In the genomic region with DNA sequence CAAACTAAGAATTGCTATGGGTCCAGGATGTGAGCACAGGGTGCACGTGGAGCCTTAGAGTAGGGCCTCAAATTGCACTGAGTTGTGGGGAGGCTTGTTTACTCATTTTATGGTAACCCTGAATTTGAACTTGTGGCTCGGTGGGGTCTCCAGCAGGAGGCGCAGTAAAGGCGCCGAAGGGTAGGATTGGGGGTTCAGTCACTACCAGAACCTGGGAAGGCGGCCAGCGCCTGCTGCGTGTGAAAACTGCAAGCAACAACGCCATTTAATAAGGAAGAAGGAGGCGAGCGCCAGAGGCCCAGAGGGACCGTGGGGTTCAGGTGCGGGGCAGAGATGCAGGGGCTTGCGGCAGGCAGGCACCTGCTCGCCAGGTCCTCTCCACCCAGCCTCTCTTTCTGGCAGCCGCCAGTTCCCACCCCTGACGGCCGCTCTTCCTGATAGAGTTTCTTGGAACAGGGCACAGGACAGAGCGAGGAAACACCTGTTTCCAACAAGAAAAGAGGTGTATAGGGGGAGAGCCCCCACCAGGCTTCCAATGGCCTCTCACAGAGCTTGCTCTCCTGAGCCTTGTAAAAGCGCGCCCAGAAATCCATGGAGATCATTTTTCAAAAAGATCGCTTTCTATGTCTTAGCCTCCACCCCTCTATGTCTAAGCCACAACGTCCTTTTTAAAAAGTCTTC, we compare ENCODE assay signal across 8 mouse cellular contexts. TPM values are rescaled to one million over a fixed set of nuclear protein-coding genes. Genes with fewer than 3 reads are reported as not detected.
DNase-seq lines count a peak whose midpoint lies in the region; ATAC-seq and TF ChIP-seq lines count a peak whose summit lies in the region.

No protein-coding gene starts in this region.

- H3K9ac ChIP-seq in kidney, embryonic 15.5 days: no peak overlapping the region
- H3K9ac ChIP-seq in forebrain, embryonic 11.5 days (ENCODE audit: low read length): no peak overlapping the region; the same call in 1 of the 2 replicates
- no peak overlapping the region for H3K9ac ChIP-seq in hindbrain, postnatal 0 days (replicated peaks; ENCODE audit: low read length)
- no peak overlapping the region for H3K9ac ChIP-seq in midbrain, embryonic 13.5 days (replicated peaks)

- no peaks in the 10 kb centered on the region for H3K9me3 ChIP-seq in kidney, embryonic 15.5 days (replicated peaks)
- no peaks in the 10 kb centered on the region for H3K9me3 ChIP-seq in forebrain, embryonic 11.5 days (ENCODE audit: control insufficient read depth, low read length)
- no peaks in the 10 kb centered on the region for H3K9me3 ChIP-seq in hindbrain, postnatal 0 days (ENCODE audit: low read length)
- H3K9me3 ChIP-seq in midbrain, embryonic 13.5 days: no peaks in the 10 kb centered on the region

- H3K27ac ChIP-seq in kidney, embryonic 15.5 days: no peak overlapping the region
- no peak overlapping the region for H3K27ac ChIP-seq in forebrain, embryonic 11.5 days (ENCODE audit: low read depth, low read length)
- no peak overlapping the region for H3K27ac ChIP-seq in hindbrain, postnatal 0 days
- H3K27ac ChIP-seq in midbrain, embryonic 13.5 days: no peak overlapping the region

- peak; percentile 32 for TF ChIP-seq CTCF in hindbrain, postnatal 0 days (IDR thresholded peaks at IDR 0.05; ENCODE audit: low read depth)

- WGBS in kidney, embryonic 15.5 days: 15% methylated on average over 23 of the region's 23 CpGs
- WGBS in forebrain, embryonic 11.5 days: 16% methylated on average over 23 of the region's 23 CpGs
- WGBS in hindbrain, postnatal 0 days: 22% methylated on average over 23 of the region's 23 CpGs
- WGBS in midbrain, embryonic 13.5 days: 20% methylated on average over 23 of the region's 23 CpGs

- H3K4me2 ChIP-seq in kidney, embryonic 15.5 days: peak overlapping the region; percentile 67
- H3K4me2 ChIP-seq in forebrain, embryonic 11.5 days (ENCODE audit: low read depth, low read length, severe bottlenecking): peak overlapping the region; percentile 57; the same call in 1 of the 2 replicates
- H3K4me2 ChIP-seq in hindbrain, postnatal 0 days (ENCODE audit: low read depth, low read length): peak overlapping the region; percentile 69
- peak overlapping the region; percentile 65 for H3K4me2 ChIP-seq in midbrain, embryonic 13.5 days (replicated peaks)

- peaks cover 18% of the 10 kb centered on the region; the same call in 1 of the 2 replicates for H3K4me1 ChIP-seq in kidney, embryonic 15.5 days
- no peaks in the 10 kb centered on the region for H3K4me1 ChIP-seq in forebrain, embryonic 11.5 days (replicated peaks; ENCODE audit: control insufficient read depth, insufficient read depth, low read length)
- H3K4me1 ChIP-seq in hindbrain, postnatal 0 days (ENCODE audit: insufficient read depth, low read length): no peaks in the 10 kb centered on the region
- H3K4me1 ChIP-seq in midbrain, embryonic 13.5 days (replicated peaks): 0 out of 2 replicates have a peak, but pooled peaks cover 4% of the 10 kb centered on the region

- peaks cover 69% of the 10 kb centered on the region for H3K27me3 ChIP-seq in kidney, embryonic 15.5 days
- H3K27me3 ChIP-seq in forebrain, embryonic 11.5 days (ENCODE audit: control insufficient read depth, insufficient read depth, low read length): peaks cover 39% of the 10 kb centered on the region
- peaks cover 4% of the 10 kb centered on the region; the same call in 1 of the 2 replicates for H3K27me3 ChIP-seq in hindbrain, postnatal 0 days (ENCODE audit: insufficient read depth, low read length)
- peaks cover 63% of the 10 kb centered on the region for H3K27me3 ChIP-seq in midbrain, embryonic 13.5 days

- peak; percentile 31; the same call in 1 of the 2 replicates for ATAC-seq in kidney, embryonic 15.5 days (replicated peaks; ENCODE audit: low FRiP score)
- peak; percentile 22 for ATAC-seq in activated CD4-positive, CD25-positive, alpha-beta regulatory T cell, adult 4 months
- ATAC-seq in forebrain, embryonic 11.5 days (replicated peaks; ENCODE audit: low FRiP score): peak; percentile 34; the same call in 1 of the 2 replicates
- ATAC-seq in hindbrain, postnatal 0 days: peak; percentile 47
- peak; percentile 44 for ATAC-seq in midbrain, embryonic 13.5 days
- ATAC-seq in erythroblast, adult 5-6 weeks (replicated peaks; ENCODE audit: low FRiP score, poor library complexity, severe bottlenecking): no peak

- DNase-seq in kidney, adult 9 months: no peak
- DNase-seq in forebrain, embryonic 11.5 days (ENCODE audit: low spot score): peak; percentile 55
- DNase-seq in hindbrain, postnatal 0 days (ENCODE audit: low spot score): peak; percentile 29
- DNase-seq in spleen, postnatal 36 days (ENCODE audit: low spot score in 2 of 2): no peak

- H3K4me3 ChIP-seq in kidney, embryonic 15.5 days (replicated peaks): peak overlapping the region; percentile 45
- H3K4me3 ChIP-seq in forebrain, embryonic 11.5 days (ENCODE audit: low read depth, low read length): peak overlapping the region; percentile 31
- peak overlapping the region; percentile 40 for H3K4me3 ChIP-seq in hindbrain, postnatal 0 days (ENCODE audit: low read length)
- peak overlapping the region; percentile 42 for H3K4me3 ChIP-seq in midbrain, embryonic 13.5 days (replicated peaks)

- H3K36me3 ChIP-seq in kidney, embryonic 15.5 days: no peaks in the 10 kb centered on the region
- no peaks in the 10 kb centered on the region for H3K36me3 ChIP-seq in forebrain, embryonic 11.5 days (ENCODE audit: control insufficient read depth, insufficient read depth, low read length)
- H3K36me3 ChIP-seq in hindbrain, postnatal 0 days (ENCODE audit: insufficient read depth, low read length): no peaks in the 10 kb centered on the region
- H3K36me3 ChIP-seq in midbrain, embryonic 13.5 days: no peaks in the 10 kb centered on the region

RNA-seq across cellular contexts. Expression of a gene that starts 1.1 kb away (rescaled TPM):
- 0.23 and 0.36 TPM in 2 replicates for polyA plus RNA-seq in kidney, embryonic 15.5 days (2015; fragmentation: Nextera tagmentation; extraction: Ambion mirVana)
- polyA plus RNA-seq in activated CD4-positive, CD25-positive, alpha-beta regulatory T cell, adult 4 months (2017; shearing (Covaris generic)): under 1 TPM in 1 of 2 experiments, not detected in 1; 0.20 TPM
- polyA plus RNA-seq in forebrain, embryonic 11.5 days (2014; fragmentation: Nextera tagmentation; extraction: Ambion mirVana): 0.11 TPM in 1 of 2 replicates, not detected in the other
- 0.05 and 0.18 TPM in 2 replicates for total RNA-seq in hindbrain, postnatal 0 days (2014; rRNA removed)
- polyA plus RNA-seq in hindbrain, postnatal 0 days (2015; fragmentation: Nextera tagmentation; extraction: Ambion mirVana): 0.16 TPM in 1 of 2 replicates, not detected in the other
- not detected in 2 replicates for polyA plus RNA-seq in midbrain, embryonic 13.5 days (2015; fragmentation: Nextera tagmentation; extraction: Ambion mirVana)
- not detected in 2 replicates for total RNA-seq in erythroblast, adult 5-6 weeks (2015; ENCODE audit: low replicate concordance)
- not detected in 2 replicates for total RNA-seq in erythroblast, adult 5-6 weeks (2017; ENCODE audit: low replicate concordance)

Comparison
In these comparisons a context has a peak if more than half of its experiments do, and no peak if none do; other contexts are left out.
1. DNase-seq: peak in forebrain, embryonic 11.5 days (single experiment) and hindbrain, postnatal 0 days (single experiment); none in kidney, adult 9 months (single experiment) and spleen, postnatal 36 days (0 of 2).
2. Peak in every context shown above with its lines, with median percentiles within 50 percentile points of each other: H3K4me2 ChIP-seq and H3K4me3 ChIP-seq.